Mouse (Mus musculus) cerebellum, adult 2 months (tissue): ENCODE results near the gene Sult2b1. TPM values are rescaled to one million over a fixed set of nuclear protein-coding genes. Genes with fewer than 3 reads are reported as not detected.

Experiments
- DNase-seq, 2 experiments: peaks; one replicate each; pipeline ENCODE4 v3.0.0; 2021
- H3K27ac ChIP-seq: fragments of 200-500 bp; 2 replicates; pipeline ENCODE4 v1.5.1; 2012; ENCODE audit warnings: low read length, control low read depth, inconsistent platforms; ENCODE audit not compliant: insufficient read depth
- H3K27me3 ChIP-seq: fragments of 200-500 bp; 2 replicates; pipeline ENCODE4 v1.6.1; 2012; ENCODE audit warnings: inconsistent platforms, mild to moderate bottlenecking, low read length, moderate library complexity; ENCODE audit not compliant: control insufficient read depth, insufficient read depth
- H3K4me1 ChIP-seq: fragments of 200-500 bp; 2 replicates; pipeline ENCODE4 v1.6.1; 2011; ENCODE audit warnings: low read length; ENCODE audit not compliant: control insufficient read depth, insufficient read depth
- H3K4me3 ChIP-seq: fragments of 200-500 bp; replicated peaks from 2 replicates; pipeline ENCODE3; 2011; ENCODE audit warnings: mild to moderate bottlenecking, low read depth, low read length, control low read depth; ENCODE audit not compliant: insufficient read depth
- CTCF ChIP-seq: fragments of 200-500 bp; IDR thresholded peaks from 2 replicates; pipeline ENCODE4 v1.5.1; 2011; ENCODE audit warnings: low read depth, mild to moderate bottlenecking, control low read depth, low read length, moderate library complexity, borderline replicate concordance; ENCODE audit not compliant: insufficient read depth
- POLR2A ChIP-seq: fragments of 200-500 bp; IDR thresholded peaks from 2 replicates; pipeline ENCODE4 v1.6.1; 2011; ENCODE audit warnings: low read length, control low read depth, borderline replicate concordance; ENCODE audit not compliant: insufficient read depth
- WGBS: fragments of 180-500 bp; shearing (Covaris S2); methylation state at CpG from one replicate; pipeline ENCODE4 v1.1.7; 2018; 5-methylcytosine and 5-hydroxymethylcytosine counted together
- polyA plus RNA-seq: library from polyadenylated mRNA; depleted of rRNA; stranded (reverse); fragments of >200 nt; gene quantifications from 2 replicates; pipeline ENCODE4 v1.2.3, GENCODE M21; 2012; rRNA removed

The Sult2b1 gene
- polyA plus RNA-seq, 1 experiment, result 10.6 TPM

DNA sequence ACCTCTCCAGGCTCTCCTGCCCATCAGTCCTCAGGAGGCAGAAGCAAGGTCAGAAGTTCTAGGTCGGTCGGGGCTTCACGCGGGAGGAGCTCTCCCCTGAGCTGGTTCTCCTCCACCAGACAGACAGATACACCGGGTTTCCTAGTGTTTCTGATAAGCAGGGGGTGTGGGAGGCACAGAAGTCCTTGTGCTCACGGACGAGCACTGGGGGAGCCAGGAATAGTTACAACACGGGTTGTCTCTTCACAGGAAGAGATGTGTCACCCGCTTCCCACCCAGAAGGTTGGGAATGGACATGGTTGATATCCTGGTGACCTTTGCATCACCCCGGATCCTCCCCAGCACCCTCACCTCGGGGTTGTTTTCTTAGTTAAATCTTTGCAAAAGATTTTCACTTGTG lies 94.7 kb downstream of the Sult2b1 start:
- no peaks in the 10 kb centered on the region for H3K4me1 ChIP-seq
- 81% methylated on average over 11 of the region's 11 CpGs for WGBS
- H3K4me3 ChIP-seq, result no peak overlapping the region
- H3K27me3 ChIP-seq, result no peaks in the 10 kb centered on the region
- DNase-seq, result no peak
- no peak for TF ChIP-seq CTCF
- TF ChIP-seq POLR2A, result no peak
- H3K27ac ChIP-seq, result no peak overlapping the region

- no peak for DNase-seq
- 76% methylated on average over 6 of the region's 6 CpGs for WGBS
- Histone ChIP-seq H3K4me3 (no peak overlapping the region), H3K27me3 (no peaks in the 10 kb centered on the region), H3K27ac (no peak overlapping the region), H3K4me1 (no peaks in the 10 kb centered on the region)
- TF ChIP-seq POLR2A (no peak), CTCF (no peak)
Measured at GRCm38 (mm10) chr7:45689099-45689498, 95.4 kb downstream of the Sult2b1 start.

GRCm38 (mm10) chr7:45686841-45687240 lies 97.6 kb downstream of the Sult2b1 start:
- 59% methylated on average over 3 of the region's 3 CpGs for WGBS
- Histone ChIP-seq H3K27me3 (no peaks in the 10 kb centered on the region), H3K4me1 (peaks cover 11% of the 10 kb centered on the region), H3K4me3 (no peak overlapping the region), H3K27ac (no peak overlapping the region)
- DNase-seq, result no peak
- TF ChIP-seq CTCF (no peak), POLR2A (no peak)

GRCm38 (mm10) chr7:45685811-45686210 lies 98.7 kb downstream of the Sult2b1 start:
- H3K27ac ChIP-seq, result no peak overlapping the region

GRCm38 (mm10) chr7:45683396-45684050 lies 100.9 kb downstream of the Sult2b1 start, which contains the start of gene Ntn5:
Ntn5 (plus strand) TSS chr7:45684022.
- Histone ChIP-seq H3K4me1 (peaks cover 29% of the 10 kb centered on the region), H3K27me3 (no peaks in the 10 kb centered on the region), H3K4me3 (no peak within 1 kb of the TSS), H3K27ac (no peak within 1 kb of the TSS)
- WGBS, result 81% methylated on average over 7 of the region's 7 CpGs
- TF ChIP-seq POLR2A (no peak), CTCF (no peak)
- no peak for DNase-seq

More at GRCm38 (mm10) chr7:45685811-45686210, 98.7 kb downstream of the Sult2b1 start:
- TF ChIP-seq CTCF, result no peak
- no peak for TF ChIP-seq POLR2A
- WGBS, result 72% methylated on average over 10 of the region's 10 CpGs
- no peak for DNase-seq
- H3K27me3 ChIP-seq, result no peaks in the 10 kb centered on the region
- H3K4me3 ChIP-seq, result no peak overlapping the region
- peaks cover 20% of the 10 kb centered on the region for H3K4me1 ChIP-seq

DNA sequence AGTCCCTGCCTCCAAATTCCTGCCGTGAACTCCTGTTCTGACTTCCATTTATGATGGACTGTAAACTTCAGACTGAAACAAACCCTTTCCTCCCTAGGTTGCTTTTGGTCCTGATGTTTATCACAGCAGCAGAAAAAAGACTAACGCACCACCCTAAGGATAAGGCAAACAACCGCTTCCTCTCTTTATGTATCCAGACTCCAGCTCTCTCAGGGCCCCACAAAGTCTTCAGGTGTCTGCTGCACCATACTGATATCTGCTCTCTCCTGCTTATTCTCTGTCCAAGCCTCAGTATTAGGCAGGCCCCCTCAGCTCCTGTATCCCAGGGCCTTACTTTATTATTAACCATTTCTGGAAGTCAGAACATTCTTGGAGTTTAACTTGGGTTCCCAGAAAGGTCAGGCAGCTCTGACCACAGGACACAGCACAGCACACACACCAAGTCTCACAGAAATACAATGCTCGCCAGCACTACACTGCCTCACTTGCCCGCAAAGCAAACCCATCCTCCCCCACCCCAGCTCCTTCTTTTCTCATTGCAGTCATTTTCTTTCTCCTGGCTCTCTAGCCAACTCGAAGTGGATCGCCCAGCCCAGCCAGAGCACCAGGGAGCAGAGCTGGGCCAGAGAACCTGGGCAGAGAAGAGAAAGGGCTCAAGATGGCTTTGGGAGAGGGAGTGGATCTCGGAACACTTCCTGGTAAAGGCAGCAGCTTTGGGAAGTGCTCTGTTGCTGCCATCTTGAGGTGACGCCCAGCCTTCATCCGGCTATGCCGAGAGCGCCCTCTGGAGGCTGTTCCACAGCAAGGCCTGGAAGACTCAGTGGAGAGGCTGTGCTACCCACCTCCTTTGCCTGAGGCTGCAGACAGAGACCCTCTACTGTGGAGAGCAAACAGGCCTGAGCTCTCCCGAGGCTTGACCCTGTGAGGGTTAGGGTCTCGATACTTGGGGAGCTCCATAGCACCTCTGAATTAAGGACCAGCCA lies 102.0 kb downstream of the Sult2b1 start:
- peak overlapping the region; percentile 74 for H3K27ac ChIP-seq
- H3K4me1 ChIP-seq, result peaks cover 29% of the 10 kb centered on the region
- 29% methylated on average over 14 of the region's 14 CpGs for WGBS
- H3K27me3 ChIP-seq, result no peaks in the 10 kb centered on the region
- no peak overlapping the region for H3K4me3 ChIP-seq
- TF ChIP-seq CTCF (peak; percentile 99), POLR2A (peak; percentile 23; the same call in 1 of the 2 replicates)
- peak; percentile 87 to 90 for DNase-seq

- peaks cover 29% of the 10 kb centered on the region for H3K4me1 ChIP-seq
- peak overlapping the region; percentile 73 for H3K27ac ChIP-seq
- peak; percentile 60 to 80 for DNase-seq
- TF ChIP-seq POLR2A, result no peak
- TF ChIP-seq CTCF, result no peak
- no peaks in the 10 kb centered on the region for H3K27me3 ChIP-seq
- H3K4me3 ChIP-seq, result no peak overlapping the region
- 38% methylated on average over 8 of the region's 8 CpGs for WGBS
Measured at GRCm38 (mm10) chr7:45681046-45681736, 103.3 kb downstream of the Sult2b1 start.

Other genes with a start within 250 kb of the Sult2b1 start
- 1.3 and 1.9 TPM in 2 replicates for gene Hsd17b14, start 229.8 kb downstream of the Sult2b1 start, polyA plus RNA-seq
- gene Bcat2, start 214.5 kb downstream of the Sult2b1 start, polyA plus RNA-seq, result 21.1 and 24.2 TPM in 2 replicates
- not detected in 2 replicates for gene Fgf21, start 169.2 kb downstream of the Sult2b1 start, polyA plus RNA-seq
- 0.07 and 0.08 TPM in 2 replicates for gene Fut1, start 167.4 kb downstream of the Sult2b1 start, polyA plus RNA-seq
- 0.08 and 0.18 TPM in 2 replicates for gene Izumo1, start 162.9 kb downstream of the Sult2b1 start, polyA plus RNA-seq
- 7.6 and 7.7 TPM in 2 replicates for gene Rasip1, start 157.2 kb downstream of the Sult2b1 start, polyA plus RNA-seq
- gene Mamstr, start 144.7 kb downstream of the Sult2b1 start, polyA plus RNA-seq, result 7.1 and 9.8 TPM in 2 replicates
- 1.4 and 1.7 TPM in 2 replicates for gene Fut2, start 118.3 kb downstream of the Sult2b1 start, polyA plus RNA-seq
- gene Ntn5, start 100.6 kb downstream of the Sult2b1 start, polyA plus RNA-seq, result 0.10 and 0.16 TPM in 2 replicates
- 0.29 and 0.64 TPM in 2 replicates for gene Sec1, start 90.3 kb downstream of the Sult2b1 start, polyA plus RNA-seq
- 164 and 166 TPM in 2 replicates for gene Car11, start 84.8 kb downstream of the Sult2b1 start, polyA plus RNA-seq
- gene Dbp, start 79.6 kb downstream of the Sult2b1 start, polyA plus RNA-seq, result 222 and 239 TPM in 2 replicates
- 350 and 359 TPM in 2 replicates for gene Rpl18, start 69.2 kb downstream of the Sult2b1 start, polyA plus RNA-seq
- gene Sphk2, start 66.7 kb downstream of the Sult2b1 start, polyA plus RNA-seq, result 27.7 and 29.3 TPM in 2 replicates
- gene Fam83e, start 63.5 kb downstream of the Sult2b1 start, polyA plus RNA-seq, result 0.25 and 0.31 TPM in 2 replicates
- not detected in 2 replicates for gene Spaca4, start 58.9 kb downstream of the Sult2b1 start, polyA plus RNA-seq
- gene Lmtk3, start 931 bp downstream of the Sult2b1 start, polyA plus RNA-seq, result 126 and 130 TPM in 2 replicates
- gene Cyth2, start 29.9 kb upstream of the Sult2b1 start, polyA plus RNA-seq, result 112 and 116 TPM in 2 replicates
- 6.0 and 7.3 TPM in 2 replicates for gene Kcnj14, start 40.1 kb upstream of the Sult2b1 start, polyA plus RNA-seq
- 14.9 and 15.5 TPM in 2 replicates for gene Grwd1, start 46.3 kb upstream of the Sult2b1 start, polyA plus RNA-seq
- 99.9 and 106 TPM in 2 replicates for gene Kdelr1, start 88.1 kb upstream of the Sult2b1 start, polyA plus RNA-seq
- gene Grin2d, start 93.7 kb upstream of the Sult2b1 start, polyA plus RNA-seq, result 14.9 and 16.4 TPM in 2 replicates
- gene Syngr4, start 112.0 kb upstream of the Sult2b1 start, polyA plus RNA-seq, result not detected in 2 replicates
- 42.0 and 46.5 TPM in 2 replicates for gene Tmem143, start 112.3 kb upstream of the Sult2b1 start, polyA plus RNA-seq
- gene Emp3, start 136.7 kb upstream of the Sult2b1 start, polyA plus RNA-seq, result 5.4 and 6.5 TPM in 2 replicates
- gene Ccdc114, start 139.4 kb upstream of the Sult2b1 start, polyA plus RNA-seq, result 3.4 and 5.1 TPM in 2 replicates
- gene Abcc6, start 245.6 kb upstream of the Sult2b1 start, polyA plus RNA-seq, result 2.7 and 2.8 TPM in 2 replicates
- gene Nomo1, start 249.0 kb upstream of the Sult2b1 start, polyA plus RNA-seq, result 98.0 and 99.5 TPM in 2 replicates